Mouse (Mus musculus): Measurements from ENCODE around the gene Olfr1157. TPM values are rescaled to one million over a fixed set of nuclear protein-coding genes. Genes with fewer than 3 reads are reported as not detected.

Gene Olfr1157
- polyA plus RNA-seq (2015; fragmentation: Nextera tagmentation; extraction: Ambion mirVana), result not detected in 2 replicates

DNA sequence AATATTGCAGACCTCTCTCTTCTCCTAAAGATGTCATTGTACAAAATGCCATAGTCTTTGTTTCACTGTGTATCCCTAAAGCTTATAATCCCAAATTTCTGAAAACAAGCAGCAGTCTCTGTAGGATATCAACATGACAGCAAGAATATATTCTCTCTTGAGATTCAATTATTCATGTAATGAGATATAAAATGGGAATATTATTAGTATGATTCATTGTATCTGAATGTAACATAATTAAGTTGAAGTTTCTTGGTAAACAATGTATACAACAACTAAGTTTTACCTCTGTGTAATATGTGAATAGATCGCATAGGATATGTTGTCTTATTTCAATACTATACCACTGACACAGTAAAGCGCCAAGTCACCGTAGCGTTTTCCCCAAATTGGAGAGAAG, at the start of gene Olfr1157:
Olfr1157 (minus strand) TSS at position 101 of the 400 bp plus-strand sequence.

DNA sequence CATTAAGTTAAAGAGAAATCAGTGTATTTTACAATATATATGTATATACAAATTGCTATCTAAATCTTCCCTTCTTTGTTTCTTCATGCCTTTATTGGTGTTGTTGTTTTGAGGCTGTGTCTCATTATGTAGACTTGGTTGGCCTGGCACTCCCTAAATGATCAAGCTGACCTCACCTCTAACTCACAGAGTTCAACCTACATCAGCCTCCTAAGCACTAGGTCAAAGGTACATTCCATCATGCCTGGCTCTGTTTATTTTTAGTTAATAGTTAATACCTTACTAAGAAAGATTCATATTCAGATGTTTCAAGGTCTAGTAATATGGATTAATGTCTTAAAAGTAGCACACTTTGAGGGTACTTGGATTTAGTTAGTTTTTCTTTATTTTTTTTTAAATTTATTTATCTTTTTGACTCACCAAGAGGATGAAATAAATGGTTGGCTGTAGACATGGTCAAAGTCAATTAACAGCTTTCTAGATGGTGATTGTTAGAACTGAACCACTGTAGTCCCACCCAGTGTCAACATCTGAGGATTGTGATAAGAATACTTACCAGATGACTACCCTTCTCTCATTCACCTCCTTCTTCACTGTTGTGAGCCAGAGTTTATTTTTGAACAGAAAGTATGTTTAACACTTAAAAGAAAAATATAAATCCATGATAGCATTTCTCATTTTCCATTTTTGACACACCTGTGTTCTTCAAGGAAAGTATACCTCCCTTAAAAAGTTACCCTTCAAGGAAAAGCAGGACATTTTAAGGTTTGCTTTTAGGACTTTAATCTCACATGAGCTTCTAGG, 39.6 kb upstream of the Olfr1157 start, which contains the start of gene Olfr1160:
Olfr1160 (minus strand) TSS at position 754 of the 804 bp plus-strand sequence.

DNA sequence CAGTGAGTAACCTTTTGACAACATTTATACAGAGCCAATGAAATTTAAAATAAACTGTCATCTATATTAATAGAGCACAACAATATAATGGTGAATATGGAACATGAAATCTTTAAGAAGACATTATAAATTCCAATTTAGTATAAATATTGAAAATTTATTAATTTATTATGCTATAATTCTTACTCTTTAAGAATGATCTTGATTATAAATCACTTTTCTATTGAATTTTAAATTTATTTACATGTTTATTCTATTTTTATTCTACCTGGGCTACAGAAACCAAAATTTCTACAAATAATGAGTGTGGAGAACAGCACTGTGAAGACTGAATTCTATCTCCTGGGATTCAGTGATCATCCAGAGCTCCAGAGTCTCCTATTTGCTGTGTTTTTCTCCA, 21.7 kb upstream of the Olfr1157 start, which contains the start of gene Olfr1158:
Olfr1158 (plus strand) TSS at position 301 of the 400 bp plus-strand sequence.

DNA sequence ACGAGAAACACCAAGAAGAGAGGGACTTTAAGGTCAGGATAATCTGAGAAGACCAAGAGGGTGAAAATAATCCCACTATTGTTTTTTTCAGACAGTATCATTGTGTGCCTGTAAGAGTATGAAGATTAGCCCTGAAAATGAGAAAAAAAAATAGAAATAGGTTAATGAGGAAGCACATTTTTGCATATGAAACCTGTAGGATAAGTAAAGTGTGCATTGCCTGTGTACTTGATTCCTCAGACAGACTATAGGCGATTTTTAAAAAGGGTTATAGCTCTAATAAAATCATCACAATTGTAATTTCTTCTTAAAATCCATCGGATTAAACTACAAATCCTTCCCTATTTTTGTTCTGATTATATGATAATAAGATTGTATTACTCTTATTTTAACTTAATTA, 6.5 kb upstream of the Olfr1157 start, which contains the start of gene Olfr74:
Olfr74 (minus strand) TSS at position 101 of the 400 bp plus-strand sequence.

DNA sequence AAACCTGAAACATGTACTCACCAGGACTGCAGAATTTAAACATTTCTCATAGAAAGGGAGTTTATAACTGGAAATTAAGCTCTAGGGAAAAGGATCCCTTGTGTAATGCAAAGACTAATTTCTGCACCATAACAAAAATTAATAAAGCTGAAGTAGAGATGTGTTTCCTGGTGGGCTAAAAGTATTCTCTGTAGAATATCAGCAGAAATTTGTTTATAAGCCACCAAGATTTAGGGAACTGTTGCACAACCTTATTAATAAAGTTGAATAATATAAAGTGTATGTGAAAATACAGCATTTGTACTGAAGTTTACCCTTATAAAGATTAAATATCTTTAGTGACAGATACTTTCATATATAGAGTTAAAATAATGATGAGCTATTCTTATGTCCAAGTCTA, 15.1 kb downstream of the Olfr1157 start, which contains the start of gene Olfr1156:
Olfr1156 (minus strand) TSS at position 101 of the 400 bp plus-strand sequence.

DNA sequence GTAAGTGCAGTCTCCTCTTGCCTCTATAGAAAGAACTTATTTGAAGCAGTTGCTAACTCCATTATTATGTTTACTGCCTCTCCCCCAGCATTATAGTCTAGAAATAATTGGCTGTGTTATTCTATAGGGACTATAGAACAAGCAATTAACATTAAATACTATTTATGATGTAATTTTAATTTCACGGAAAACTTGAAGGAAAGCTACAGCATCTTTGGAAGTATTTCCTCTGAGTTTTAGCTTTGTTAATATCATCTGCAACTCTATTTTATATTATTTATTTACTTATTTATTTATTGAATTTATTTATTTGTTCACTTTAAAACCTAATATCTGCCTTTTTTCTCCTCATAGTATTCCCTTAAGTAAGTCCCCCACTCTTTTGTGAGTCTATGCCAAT, 23.1 kb downstream of the Olfr1157 start, which contains the start of gene Olfr1155:
Olfr1155 (minus strand) TSS at position 101 of the 400 bp plus-strand sequence.

Other genes starting within 250 kb of the Olfr1157 start
- gene Olfr1138, start 228.3 kb downstream of the Olfr1157 start, polyA plus RNA-seq (2015; fragmentation: Nextera tagmentation; extraction: Ambion mirVana), result not detected in 2 replicates
- not detected in 2 replicates for gene Olfr1140, start 224.5 kb downstream of the Olfr1157 start, polyA plus RNA-seq (2015; fragmentation: Nextera tagmentation; extraction: Ambion mirVana)
- not detected in 2 replicates for gene Olfr1141, start 214.3 kb downstream of the Olfr1157 start, polyA plus RNA-seq (2015; fragmentation: Nextera tagmentation; extraction: Ambion mirVana)
- not detected in 2 replicates for gene Olfr152, start 188.8 kb downstream of the Olfr1157 start, polyA plus RNA-seq (2015; fragmentation: Nextera tagmentation; extraction: Ambion mirVana)
- not detected in 2 replicates for gene Olfr1143, start 167.7 kb downstream of the Olfr1157 start, polyA plus RNA-seq (2015; fragmentation: Nextera tagmentation; extraction: Ambion mirVana)
- not detected in 2 replicates for gene Olfr1145, start 158.5 kb downstream of the Olfr1157 start, polyA plus RNA-seq (2015; fragmentation: Nextera tagmentation; extraction: Ambion mirVana)
- gene Olfr1148, start 137.8 kb downstream of the Olfr1157 start, polyA plus RNA-seq (2015; fragmentation: Nextera tagmentation; extraction: Ambion mirVana), result not detected in 2 replicates
- gene Olfr1150-ps1, start 124.3 kb downstream of the Olfr1157 start, polyA plus RNA-seq (2015; fragmentation: Nextera tagmentation; extraction: Ambion mirVana), result not detected in 2 replicates
- gene Olfr1151, start 112.4 kb downstream of the Olfr1157 start, polyA plus RNA-seq (2015; fragmentation: Nextera tagmentation; extraction: Ambion mirVana), result not detected in 2 replicates
- gene Olfr1152, start 101.8 kb downstream of the Olfr1157 start, polyA plus RNA-seq (2015; fragmentation: Nextera tagmentation; extraction: Ambion mirVana), result not detected in 2 replicates
- gene Olfr1153, start 73.3 kb downstream of the Olfr1157 start, polyA plus RNA-seq (2015; fragmentation: Nextera tagmentation; extraction: Ambion mirVana), result not detected in 2 replicates
- not detected in 2 replicates for gene Olfr1154, start 63.1 kb downstream of the Olfr1157 start, polyA plus RNA-seq (2015; fragmentation: Nextera tagmentation; extraction: Ambion mirVana)
- not detected in 2 replicates for gene Olfr1155, start 23.2 kb downstream of the Olfr1157 start, polyA plus RNA-seq (2015; fragmentation: Nextera tagmentation; extraction: Ambion mirVana)
- not detected in 2 replicates for gene Olfr1156, start 15.2 kb downstream of the Olfr1157 start, polyA plus RNA-seq (2015; fragmentation: Nextera tagmentation; extraction: Ambion mirVana)
- not detected in 2 replicates for gene Olfr74, start 6.4 kb upstream of the Olfr1157 start, polyA plus RNA-seq (2015; fragmentation: Nextera tagmentation; extraction: Ambion mirVana)
- not detected in 2 replicates for gene Olfr1158, start 21.8 kb upstream of the Olfr1157 start, polyA plus RNA-seq (2015; fragmentation: Nextera tagmentation; extraction: Ambion mirVana)
- gene Olfr1160, start 40.0 kb upstream of the Olfr1157 start, polyA plus RNA-seq (2015; fragmentation: Nextera tagmentation; extraction: Ambion mirVana), result not detected in 2 replicates
- gene Olfr1161, start 54.5 kb upstream of the Olfr1157 start, polyA plus RNA-seq (2015; fragmentation: Nextera tagmentation; extraction: Ambion mirVana), result not detected in 2 replicates
- gene Olfr73, start 69.4 kb upstream of the Olfr1157 start, polyA plus RNA-seq (2015; fragmentation: Nextera tagmentation; extraction: Ambion mirVana), result not detected in 2 replicates
- gene Olfr1162, start 82.8 kb upstream of the Olfr1157 start, polyA plus RNA-seq (2015; fragmentation: Nextera tagmentation; extraction: Ambion mirVana), result not detected in 2 replicates
- gene Olfr1163, start 103.5 kb upstream of the Olfr1157 start, polyA plus RNA-seq (2015; fragmentation: Nextera tagmentation; extraction: Ambion mirVana), result not detected in 2 replicates
- gene Olfr1164, start 125.7 kb upstream of the Olfr1157 start, polyA plus RNA-seq (2015; fragmentation: Nextera tagmentation; extraction: Ambion mirVana), result not detected in 2 replicates
- not detected in 2 replicates for gene Olfr1166, start 160.0 kb upstream of the Olfr1157 start, polyA plus RNA-seq (2015; fragmentation: Nextera tagmentation; extraction: Ambion mirVana)
- not detected in 2 replicates for gene Olfr1167, start 186.9 kb upstream of the Olfr1157 start, polyA plus RNA-seq (2015; fragmentation: Nextera tagmentation; extraction: Ambion mirVana)
- gene Olfr1168, start 213.6 kb upstream of the Olfr1157 start, polyA plus RNA-seq (2015; fragmentation: Nextera tagmentation; extraction: Ambion mirVana), result not detected in 2 replicates

Data from skeletal muscle tissue, postnatal 0 days (tissue).